Mouse (Mus musculus) G1E (cell line): ENCODE measurements around the gene Aarsd1.

Source experiments
- CTCF ChIP-seq: IDR thresholded peaks from 2 replicates; pipeline ENCODE4 v1.5.1; 2012; ENCODE audit warnings: low read depth, low read length, inconsistent platforms, mixed read lengths
- GATA1 ChIP-seq: IDR thresholded peaks from 2 replicates; pipeline ENCODE4 v1.6.1; 2012; ENCODE audit warnings: borderline replicate concordance, low read length, inconsistent platforms, mixed read lengths
- GATA2 ChIP-seq: IDR thresholded peaks from 2 replicates; pipeline ENCODE4 v1.6.1; 2012; ENCODE audit warnings: low read depth, low read length, inconsistent platforms, borderline replicate concordance
- POLR2AphosphoS5 ChIP-seq: IDR thresholded peaks from 2 replicates; pipeline ENCODE4 v1.6.1; 2012; ENCODE audit warnings: low read depth, low read length, inconsistent platforms; ENCODE audit not compliant: insufficient replicate concordance
- TAL1 ChIP-seq: conservative IDR thresholded peaks from 2 replicates; pipeline ENCODE4 v1.6.1; 2012; ENCODE audit warnings: low read depth, low read length, inconsistent platforms, mixed read lengths

DNA sequence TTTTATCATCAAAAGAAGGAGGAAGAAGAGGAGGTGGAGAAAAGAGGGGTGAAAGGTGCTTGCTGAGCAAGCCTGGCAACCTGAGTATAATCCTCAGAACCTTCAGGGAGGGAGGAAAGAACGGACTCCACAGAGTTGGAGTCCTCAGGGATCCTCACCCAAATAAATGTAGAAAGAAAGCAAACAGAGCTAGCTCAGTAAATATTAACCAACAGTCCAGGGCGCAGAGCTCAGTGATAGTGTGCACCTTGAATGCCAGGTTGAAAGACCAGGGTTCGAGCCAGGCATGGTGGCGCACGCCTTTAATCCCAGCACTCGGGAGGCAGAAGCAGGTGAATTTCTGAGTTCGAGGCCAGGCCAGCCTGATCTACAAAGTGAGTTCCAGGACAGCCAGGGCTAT, 38.2 kb upstream of the Aarsd1 start:
- TF ChIP-seq CTCF: no peak
- no peak for TF ChIP-seq GATA2
- no peak for TF ChIP-seq TAL1
- TF ChIP-seq GATA1: no peak
- no peak for TF ChIP-seq POLR2AphosphoS5
